Mouse (Mus musculus) splenic B cell, adult 2 months (primary cell): ENCODE data around the gene Hnrnph3.

Source experiments
- DNase-seq: peaks from one replicate; pipeline ENCODE4 v3.0.0-alpha.2; 2011; ENCODE audit warnings: low read depth, low spot score
- H3K27me3 ChIP-seq: 2 replicates; pipeline ENCODE4 v1.6.1; 2012; ENCODE audit warnings: mild to moderate bottlenecking, low read length, moderate library complexity, mixed read lengths; ENCODE audit not compliant: control insufficient read depth, poor library complexity, insufficient read depth, severe bottlenecking
- H3K36me3 ChIP-seq: 2 replicates; pipeline ENCODE4 v1.6.1; 2012; ENCODE audit warnings: mild to moderate bottlenecking, low read length, moderate library complexity, mixed read lengths; ENCODE audit not compliant: control insufficient read depth, poor library complexity, insufficient read depth, severe bottlenecking

The Hnrnph3 gene

DNA sequence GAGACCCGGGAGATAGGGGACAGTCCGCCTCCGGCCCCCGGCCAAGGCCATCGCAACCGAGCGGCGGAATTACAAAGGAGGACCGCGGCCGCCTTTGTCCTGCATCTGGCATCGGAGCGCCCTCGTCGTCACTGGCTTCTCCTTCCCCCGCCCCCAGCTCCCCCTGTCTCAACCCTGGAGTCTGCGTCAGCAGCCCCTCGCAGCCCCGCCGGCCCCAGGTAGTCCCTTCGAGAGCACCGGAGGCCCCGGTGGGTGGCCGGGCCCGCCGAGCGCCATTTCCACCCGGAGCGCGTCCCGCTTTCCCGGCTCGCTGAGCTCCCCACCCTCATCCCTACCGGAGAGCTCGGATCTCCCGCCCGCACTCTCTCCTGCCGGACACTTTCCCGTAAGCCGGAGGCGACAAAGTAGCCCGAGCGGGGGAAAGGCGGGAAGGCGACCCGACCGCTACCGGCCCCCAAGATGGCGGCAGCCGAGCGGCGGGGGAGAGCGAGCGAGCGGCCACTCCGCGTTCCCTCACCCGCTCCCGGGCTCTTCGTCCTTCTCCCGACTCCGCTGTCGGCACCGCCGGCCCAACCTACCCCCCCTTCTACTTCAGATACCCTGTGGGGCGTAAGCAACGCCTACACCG is 782 bp downstream of the Hnrnph3 start:
- peak; percentile 63 for DNase-seq
- peaks cover 1% of the 10 kb centered on the region; the same call in 1 of the 2 replicates for H3K36me3 ChIP-seq
- no peaks in the 10 kb centered on the region for H3K27me3 ChIP-seq

DNA sequence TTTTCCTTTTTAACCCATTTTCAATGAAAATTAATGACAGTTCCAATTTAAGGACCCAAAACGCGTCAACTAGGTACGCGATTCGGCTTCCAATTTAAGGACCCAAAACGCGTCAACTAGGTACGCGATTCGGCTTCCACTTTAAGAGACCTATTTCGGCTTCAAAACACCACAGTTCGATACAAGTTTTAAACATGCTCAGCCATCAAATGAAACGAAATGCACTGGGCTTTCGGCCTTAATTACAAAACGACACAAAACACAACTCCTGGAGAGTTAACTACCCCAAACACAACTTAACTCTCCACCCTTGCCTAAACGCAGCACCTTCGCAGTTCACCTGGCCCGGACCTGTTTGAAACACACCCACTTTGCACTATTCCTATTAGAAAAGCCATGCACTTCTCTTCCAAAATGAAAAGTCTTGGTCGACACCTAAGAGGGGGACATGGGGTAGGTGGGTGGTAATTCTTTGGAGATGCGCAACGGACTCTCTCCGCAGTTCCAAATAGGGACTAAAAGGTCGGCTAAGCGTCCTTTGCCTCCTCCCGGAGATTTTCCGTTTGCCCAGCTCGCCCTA is 1.4 kb downstream of the Hnrnph3 start:
- DNase-seq = no peak
- H3K27me3 ChIP-seq = no peaks in the 10 kb centered on the region
- H3K36me3 ChIP-seq = peaks cover 1% of the 10 kb centered on the region; the same call in 1 of the 2 replicates

DNA sequence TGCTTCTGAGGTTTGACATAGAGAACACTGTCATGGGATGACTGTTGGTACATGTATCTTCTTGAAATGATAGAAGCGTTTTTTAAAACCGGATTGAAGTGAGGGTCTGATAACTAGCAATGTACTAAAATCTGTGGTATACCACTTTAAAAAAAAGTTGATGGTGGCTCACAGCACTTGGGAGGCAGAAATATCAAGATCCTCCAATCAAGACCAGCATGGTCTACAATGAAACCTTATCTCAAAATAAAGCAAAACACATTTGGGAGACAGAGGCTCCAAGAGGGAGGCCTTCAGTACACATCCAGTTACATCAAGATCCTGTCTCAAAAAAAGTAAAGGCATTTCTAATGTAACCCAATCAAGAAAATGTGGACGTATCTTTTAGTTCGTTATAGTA is 2.3 kb downstream of the Hnrnph3 start:
- H3K27me3 ChIP-seq = no peaks in the 10 kb centered on the region
- no peak for DNase-seq
- H3K36me3 ChIP-seq = peaks cover 1% of the 10 kb centered on the region

DNA sequence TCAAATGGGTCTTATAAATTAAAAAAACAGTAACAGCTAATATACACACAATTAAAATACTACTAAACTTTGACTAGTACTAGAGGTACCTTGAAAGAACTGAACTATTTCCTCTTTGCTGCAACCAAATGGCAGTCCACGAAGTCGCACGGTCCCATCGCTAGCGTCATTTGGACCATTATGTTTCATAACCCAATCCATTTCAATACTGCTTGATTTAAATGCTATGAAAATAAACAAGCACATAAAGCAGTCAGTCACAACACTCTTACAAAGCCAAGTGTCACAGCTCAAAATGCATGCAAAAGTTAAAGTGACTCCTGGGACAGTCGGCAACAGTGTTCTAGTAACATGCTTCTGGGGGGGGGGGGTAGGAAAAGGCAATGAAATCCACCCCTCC is 4.7 kb downstream of the Hnrnph3 start:
- Histone ChIP-seq H3K27me3 (no peaks in the 10 kb centered on the region), H3K36me3 (peaks cover 3% of the 10 kb centered on the region)
- no peak for DNase-seq

DNA sequence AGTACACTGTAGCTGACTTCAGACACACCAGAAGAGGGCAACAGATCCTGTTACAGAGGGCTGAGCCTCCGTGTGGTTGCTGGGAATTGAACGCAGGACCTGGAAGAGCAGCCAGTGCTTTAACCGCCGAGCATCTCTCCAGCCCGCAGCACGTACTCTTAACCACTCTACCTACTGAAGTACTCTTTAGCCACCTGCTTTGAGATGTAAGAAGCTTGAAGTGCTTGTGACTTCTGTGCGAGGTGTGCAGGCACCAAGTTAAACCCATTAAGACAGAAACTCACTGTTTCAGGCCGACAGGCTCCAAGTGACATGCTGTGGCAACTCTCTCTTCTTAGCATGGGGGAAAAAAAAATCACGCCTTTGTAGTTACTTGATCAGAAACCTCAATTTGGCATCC is 9.8 kb downstream of the Hnrnph3 start:
- Histone ChIP-seq H3K27me3 (no peaks in the 10 kb centered on the region), H3K36me3 (peaks cover 24% of the 10 kb centered on the region)
- no peak for DNase-seq

DNA sequence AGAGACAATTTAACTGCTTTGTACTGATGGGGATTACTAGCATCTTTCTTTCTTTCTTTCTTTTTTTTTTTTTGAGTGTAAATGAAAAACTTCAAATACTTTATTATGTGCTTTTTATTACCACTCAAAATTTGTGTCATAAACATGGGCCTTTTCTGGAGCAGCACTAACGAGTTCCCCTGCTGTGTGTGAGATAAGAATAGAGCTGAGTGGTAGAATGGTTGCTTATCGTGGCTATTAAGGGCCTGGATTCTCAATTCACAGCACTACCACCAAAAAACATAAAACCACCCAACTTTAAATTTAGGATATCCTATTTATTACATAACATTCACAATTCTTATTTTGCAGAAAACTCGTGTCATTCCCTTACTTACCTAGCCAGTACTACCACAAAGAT is 10.5 kb downstream of the Hnrnph3 start:
- no peak for DNase-seq
- peaks cover 24% of the 10 kb centered on the region for H3K36me3 ChIP-seq
- H3K27me3 ChIP-seq = no peaks in the 10 kb centered on the region

DNA sequence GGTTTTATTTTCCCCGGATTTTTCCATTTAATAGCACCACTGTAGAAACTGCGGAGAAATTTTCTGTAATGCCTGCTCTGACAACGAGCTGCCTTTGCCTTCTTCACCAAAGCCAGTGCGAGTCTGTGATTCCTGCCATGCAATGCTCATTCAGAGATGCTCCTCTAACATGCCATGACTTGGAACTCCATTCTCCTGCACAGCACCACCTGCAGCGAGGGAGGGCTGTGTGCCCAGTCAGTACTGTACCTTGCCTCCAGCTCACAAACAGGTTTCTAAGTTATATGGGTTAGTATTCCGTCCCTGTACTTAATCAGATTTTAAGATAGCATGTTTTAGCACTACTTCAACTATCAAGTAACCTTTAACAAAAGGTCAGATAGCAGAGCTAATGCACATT is 12.5 kb downstream of the Hnrnph3 start:
- no peak for DNase-seq
- Histone ChIP-seq H3K36me3 (peaks cover 31% of the 10 kb centered on the region), H3K27me3 (no peaks in the 10 kb centered on the region)

DNA sequence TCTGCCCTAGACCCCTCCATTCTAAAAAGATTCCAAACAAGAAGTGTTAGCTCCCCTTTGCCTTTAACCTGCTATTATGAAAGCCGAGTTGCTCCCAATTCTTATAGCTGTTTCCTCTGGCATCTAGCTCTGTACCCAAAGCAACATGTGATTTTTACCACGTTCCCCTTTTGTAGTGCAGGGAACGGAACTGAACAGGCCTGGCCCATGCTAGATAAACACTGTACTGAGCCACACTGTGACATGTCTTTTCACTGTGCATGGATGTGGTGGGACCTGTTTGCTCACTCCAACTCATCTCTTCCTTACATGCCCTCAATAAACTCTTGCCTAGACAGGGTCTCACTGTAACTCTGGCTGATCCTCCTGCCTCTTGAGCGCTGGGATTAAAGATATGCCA is 13.7 kb downstream of the Hnrnph3 start:
- no peak for DNase-seq
- H3K27me3 ChIP-seq = no peaks in the 10 kb centered on the region
- peaks cover 31% of the 10 kb centered on the region for H3K36me3 ChIP-seq

DNA sequence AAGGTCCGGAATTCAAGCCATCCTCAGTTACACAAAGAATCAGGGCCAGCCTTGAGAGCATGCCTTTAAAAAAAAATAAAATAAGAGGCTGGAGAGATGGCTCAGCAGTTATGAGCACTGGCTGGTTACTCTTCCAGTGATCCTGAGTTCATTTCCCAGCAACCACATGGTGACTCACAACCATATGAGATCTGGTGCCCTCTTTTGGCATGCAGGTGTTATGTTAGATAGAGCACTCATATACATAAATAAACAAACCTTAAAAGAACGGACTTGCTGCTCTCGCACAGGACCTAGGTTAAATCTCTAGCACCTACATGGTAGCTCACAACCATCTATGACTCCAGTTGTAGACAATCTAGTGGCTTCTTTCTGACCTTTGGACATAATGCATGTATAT is 15.8 kb downstream of the Hnrnph3 start:
- Histone ChIP-seq H3K27me3 (no peaks in the 10 kb centered on the region), H3K36me3 (peaks cover 30% of the 10 kb centered on the region)
- no peak for DNase-seq

DNA sequence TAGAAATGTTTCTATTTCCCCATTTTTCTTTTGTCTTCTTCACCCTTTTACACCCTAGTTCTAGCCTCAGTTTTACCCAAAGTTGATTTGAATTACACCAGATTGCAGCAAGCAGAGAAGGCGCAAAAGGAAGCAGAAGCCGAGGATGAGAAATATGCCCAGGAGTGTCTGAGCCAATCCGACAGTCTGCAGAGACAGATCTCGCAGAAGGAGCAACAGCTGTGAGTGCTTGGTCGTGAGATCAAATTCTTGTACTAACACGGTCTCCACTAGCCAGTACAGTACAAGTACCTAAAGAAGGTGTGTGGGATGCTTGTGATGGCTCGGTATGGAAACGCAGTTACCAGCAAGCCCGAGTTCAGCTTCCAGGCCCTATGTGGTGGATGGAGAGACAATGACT is 19.5 kb downstream of the Hnrnph3 start:
- DNase-seq = no peak
- Histone ChIP-seq H3K36me3 (peaks cover 25% of the 10 kb centered on the region; the same call in 1 of the 2 replicates), H3K27me3 (no peaks in the 10 kb centered on the region)

DNA sequence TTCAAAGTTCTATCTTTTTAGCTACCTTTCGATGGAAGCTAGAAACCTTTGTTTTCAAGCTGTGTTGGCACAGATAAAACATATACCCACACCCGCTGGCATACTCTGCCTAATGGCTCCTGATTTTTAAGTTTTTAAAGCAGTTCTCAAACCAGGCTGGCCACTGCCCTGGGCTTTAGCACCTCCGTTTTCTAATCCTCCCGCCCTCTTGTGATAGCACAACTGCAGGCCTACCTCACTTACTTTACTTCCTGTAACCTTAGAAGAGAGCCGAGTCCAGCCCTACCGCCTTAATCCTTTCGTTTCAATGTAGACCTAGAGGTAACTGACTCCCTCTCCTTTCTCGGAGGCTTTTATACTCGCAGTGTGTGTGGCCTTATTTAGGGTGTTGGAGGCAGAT is 20.8 kb downstream of the Hnrnph3 start:
- DNase-seq = no peak
- Histone ChIP-seq H3K36me3 (peaks cover 20% of the 10 kb centered on the region; the same call in 1 of the 2 replicates), H3K27me3 (no peaks in the 10 kb centered on the region)

DNA sequence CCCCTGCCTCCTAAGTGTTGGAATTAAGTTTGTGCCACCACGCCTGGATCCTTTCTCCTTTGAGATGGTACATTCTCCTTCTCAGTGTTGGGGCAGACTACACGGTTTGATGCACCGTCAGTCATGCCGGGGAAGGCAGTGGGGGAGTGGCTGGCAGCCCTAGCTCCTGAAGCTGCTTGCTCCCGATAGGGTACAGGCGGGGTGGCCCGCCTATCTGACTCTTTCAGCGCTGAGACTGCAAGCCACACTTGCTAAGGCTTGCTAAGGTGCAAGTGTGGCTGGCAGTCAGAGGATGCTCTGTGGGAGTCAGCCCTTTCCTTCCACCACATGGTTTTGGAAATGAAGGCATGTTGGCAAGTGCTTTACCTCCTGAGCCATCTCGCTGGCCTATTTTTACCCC is 23.4 kb downstream of the Hnrnph3 start:
- Histone ChIP-seq H3K36me3 (peaks cover 20% of the 10 kb centered on the region), H3K27me3 (no peaks in the 10 kb centered on the region)
- no peak for DNase-seq

DNA sequence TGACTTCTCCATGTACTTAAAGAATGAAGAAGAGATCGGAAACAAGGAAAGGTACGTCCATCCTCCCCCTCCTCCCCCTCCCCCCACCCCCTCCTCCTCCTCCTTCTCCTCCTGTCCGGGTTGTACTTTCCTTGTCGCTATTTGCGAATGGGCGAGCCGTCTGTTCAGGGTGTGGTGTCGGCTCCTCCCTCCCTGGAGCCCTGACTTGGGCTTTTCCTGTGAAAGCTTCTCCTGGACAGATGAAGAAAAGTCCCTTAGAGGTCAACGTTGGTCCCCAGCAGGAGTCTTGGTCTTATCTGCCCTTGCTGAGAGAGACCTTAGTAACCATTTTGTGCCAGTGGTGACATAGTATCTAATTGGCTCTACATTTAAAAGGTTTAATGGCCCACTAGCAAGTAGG is 30.0 kb downstream of the Hnrnph3 start:
- H3K36me3 ChIP-seq = peaks cover 29% of the 10 kb centered on the region
- DNase-seq = no peak
- H3K27me3 ChIP-seq = no peaks in the 10 kb centered on the region

DNA sequence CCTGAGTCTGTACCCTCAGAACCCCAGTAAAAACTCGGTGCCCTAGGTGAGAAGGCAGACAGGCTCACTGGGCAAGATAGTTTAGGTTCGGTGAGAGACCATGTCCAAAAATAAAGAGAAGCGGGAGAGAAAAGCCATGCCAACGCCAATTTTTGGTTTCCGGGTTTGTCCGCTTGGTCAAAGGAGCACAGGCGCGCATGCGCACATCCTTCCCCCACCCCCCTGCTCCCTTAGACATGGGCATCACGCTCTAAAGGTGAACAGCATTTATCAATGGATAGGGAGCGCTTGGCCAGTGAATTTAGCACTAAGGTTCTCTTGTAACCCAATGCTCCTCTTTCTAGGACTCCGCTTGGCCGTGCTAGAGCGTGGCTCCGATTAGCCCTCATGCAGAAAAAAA is 33.4 kb downstream of the Hnrnph3 start:
- Histone ChIP-seq H3K36me3 (peaks cover 21% of the 10 kb centered on the region), H3K27me3 (no peaks in the 10 kb centered on the region)
- DNase-seq = no peak

DNA sequence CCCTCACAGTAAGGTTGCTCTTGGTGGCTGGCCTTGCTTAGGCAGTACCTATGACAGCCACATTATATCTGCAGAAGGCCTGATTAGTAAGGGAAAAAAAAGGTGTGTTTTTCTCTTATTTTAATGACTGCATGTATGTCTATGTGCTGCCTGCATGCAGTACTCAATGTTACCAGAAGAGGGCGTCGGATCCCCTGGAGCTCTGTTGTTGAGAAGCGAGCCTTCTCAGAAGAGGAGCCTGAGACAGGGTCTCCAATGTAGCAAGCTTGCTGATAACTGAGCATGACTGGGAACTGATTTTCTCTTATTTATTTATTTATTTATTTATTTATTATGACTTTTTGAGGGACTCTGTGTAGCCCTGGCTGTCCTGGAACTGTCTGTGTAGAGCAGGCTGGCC is 36.7 kb downstream of the Hnrnph3 start:
- no peaks in the 10 kb centered on the region for H3K27me3 ChIP-seq
- DNase-seq = peak; percentile 68
- H3K36me3 ChIP-seq = peaks cover 13% of the 10 kb centered on the region

DNA sequence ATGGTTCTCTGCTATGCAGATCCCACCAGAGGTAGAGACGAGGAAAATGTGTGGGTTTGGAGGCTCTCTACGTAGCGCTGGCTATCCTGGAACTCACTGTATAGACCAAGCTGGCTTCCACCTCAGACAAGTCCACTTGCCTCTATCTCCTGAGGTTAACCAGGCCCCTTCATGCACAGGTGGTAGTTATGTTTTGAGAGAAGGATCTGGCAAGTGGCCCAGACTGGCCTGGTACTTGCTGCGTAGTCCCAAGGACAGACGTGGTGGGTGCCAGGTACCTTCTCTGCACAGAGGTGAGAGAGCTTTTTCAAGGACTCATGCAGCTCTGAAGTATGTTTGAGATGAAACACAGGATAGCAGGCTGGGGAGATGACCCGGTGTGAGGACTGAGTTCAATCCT is 39.5 kb downstream of the Hnrnph3 start:
- DNase-seq = no peak
- peaks cover 3% of the 10 kb centered on the region; the same call in 1 of the 2 replicates for H3K36me3 ChIP-seq
- no peaks in the 10 kb centered on the region for H3K27me3 ChIP-seq
